Mouse (Mus musculus): ENCODE data around the gene Zc3h10. TPM values are rescaled to one million over a fixed set of nuclear protein-coding genes. Genes with fewer than 3 reads are reported as not detected.
"Not testable (repeated sequence)": the region's sequence is repeated elsewhere in the genome, so short reads cannot be mapped to it uniquely, and the experiment has no call there.

Zc3h10 gene
- polyA plus RNA-seq, 2 experiments, result 4.0 to 4.3 TPM

DNA sequence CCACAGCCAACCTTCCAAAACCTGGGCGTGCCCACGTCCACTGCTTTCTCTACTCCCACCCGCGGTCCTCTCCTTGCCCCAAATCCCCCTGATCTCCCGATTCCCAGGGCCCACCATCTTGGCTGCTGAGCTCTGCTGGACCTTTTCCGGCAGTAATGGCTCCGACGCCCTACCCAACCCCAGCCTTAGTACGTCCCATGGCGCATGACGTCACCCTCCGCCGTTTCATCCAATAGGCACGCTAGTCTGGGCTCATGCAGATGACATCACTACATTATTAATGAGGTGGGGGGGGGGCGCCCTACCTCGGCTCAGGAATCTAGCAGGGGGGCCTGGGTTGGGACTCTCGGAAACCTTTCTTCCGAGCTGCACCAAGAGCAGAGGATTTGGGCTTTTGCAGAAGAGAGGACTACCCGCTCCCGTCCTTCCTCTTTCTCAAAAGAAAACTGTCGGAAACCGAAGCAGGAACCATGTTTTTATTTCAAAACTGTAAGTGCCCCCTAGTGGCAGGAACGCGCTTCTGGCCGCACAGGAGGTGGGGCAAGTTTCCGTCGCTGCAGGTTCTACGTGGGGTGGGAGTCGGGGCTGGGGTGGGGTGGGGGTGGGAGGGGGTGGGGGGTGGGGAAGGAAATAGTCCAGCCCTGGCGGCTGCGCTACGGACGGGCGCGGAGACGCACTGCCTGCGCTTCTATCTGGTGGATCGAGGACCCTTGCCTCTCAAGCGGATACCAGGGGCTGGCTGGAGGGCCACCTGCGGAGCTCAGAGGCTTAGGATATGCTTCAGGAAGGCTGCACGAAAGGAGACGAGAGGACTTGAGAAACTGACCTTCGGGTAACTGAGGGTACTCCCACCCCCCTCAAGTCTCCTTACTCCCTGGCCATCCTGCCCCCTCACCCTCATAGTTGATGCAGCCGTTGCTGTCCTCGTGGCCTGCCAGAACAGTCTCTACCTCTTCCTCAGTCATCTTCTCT is 53.6 kb downstream of the Zc3h10 start, which contains the start of gene Myl6:
Gene Myl6 (minus strand): TSS at position 451 of the 972 bp plus-strand sequence.
- Histone ChIP-seq H3K36me3 (replicated peaks; ENCODE audit: control insufficient read depth, insufficient read depth, low read depth) (peaks cover 23% of the 10 kb centered on the region), H3K27me3 (ENCODE audit: control insufficient read depth, insufficient read depth, low read length) (no peaks in the 10 kb centered on the region), H3K4me3 (ENCODE audit: insufficient read depth in 1 of 2, low read depth in 2 of 2, low read length in 2 of 2) (peak within 1 kb of the TSS; percentile 92 to 99), H3K4me2 (ENCODE audit: low read depth) (peak within 1 kb of the TSS; percentile 68), H3K9me3 (ENCODE audit: control insufficient read depth, low read length) (no peaks in the 10 kb centered on the region), H3K4me1 (replicated peaks; ENCODE audit: control insufficient read depth in 2 of 2, insufficient read depth in 2 of 2, low read length in 1 of 2) (peaks cover 16 to 30% of the 10 kb centered on the region in 2 experiments), H3K27ac (peak within 1 kb of the TSS; percentile 88), H3K9ac (replicated peaks) (peak within 1 kb of the TSS; percentile 96)
- ATAC-seq (ENCODE audit: insufficient read depth), result peak; percentile 87
- WGBS (ENCODE audit: insufficient replicate concordance), result under 1% methylated on average over 45 of the region's 45 CpGs
- peak; percentile 83 for TF ChIP-seq CTCF (IDR thresholded peaks at IDR 0.05; ENCODE audit: low read depth)
- TF ChIP-seq EP300 (IDR thresholded peaks at IDR 0.05; ENCODE audit: low read depth), result no peak
- DNase-seq (ENCODE audit: low read depth in 3 of 3, low spot score in 3 of 3), result peak; percentile 96 to 98 (median 97)

DNA sequence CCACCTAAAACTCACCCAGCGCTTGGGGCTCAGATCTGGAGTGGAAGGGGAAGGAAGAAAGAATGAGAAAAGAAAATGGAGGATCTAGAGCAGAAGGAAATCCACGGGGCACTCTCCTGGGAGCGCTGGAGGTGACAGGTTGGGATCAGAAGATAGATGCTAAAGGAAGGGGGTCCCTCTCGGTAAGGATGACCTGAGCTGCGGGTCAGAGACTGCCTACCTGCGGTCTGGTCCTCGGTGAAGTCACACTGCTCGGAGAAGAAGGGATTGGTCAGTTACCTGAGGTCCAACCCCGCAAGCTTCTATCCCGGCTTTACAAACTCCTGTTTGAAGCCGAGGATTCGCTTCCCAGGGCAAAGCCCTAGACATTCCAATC is 54.3 kb downstream of the Zc3h10 start:
- Histone ChIP-seq H3K27me3 (ENCODE audit: control insufficient read depth, insufficient read depth, low read length) (no peaks in the 10 kb centered on the region), H3K4me2 (ENCODE audit: low read depth) (peak overlapping the region; percentile 68), H3K9ac (replicated peaks) (peak overlapping the region; percentile 96), H3K4me3 (ENCODE audit: insufficient read depth in 1 of 2, low read depth in 2 of 2, low read length in 2 of 2) (peak overlapping the region; percentile 92 to 99), H3K4me1 (replicated peaks; ENCODE audit: control insufficient read depth in 2 of 2, insufficient read depth in 2 of 2, low read length in 1 of 2) (peaks cover 16 to 29% of the 10 kb centered on the region in 2 experiments), H3K36me3 (replicated peaks; ENCODE audit: control insufficient read depth, insufficient read depth, low read depth) (peaks cover 26% of the 10 kb centered on the region), H3K9me3 (ENCODE audit: control insufficient read depth, low read length) (no peaks in the 10 kb centered on the region), H3K27ac (peak overlapping the region; percentile 88)
- TF ChIP-seq EP300 (IDR thresholded peaks at IDR 0.05; ENCODE audit: low read depth) (no peak), CTCF (IDR thresholded peaks at IDR 0.05; ENCODE audit: low read depth) (no peak)
- WGBS (ENCODE audit: insufficient replicate concordance), result under 1% methylated on average over 12 of the region's 12 CpGs
- DNase-seq (ENCODE audit: low read depth in 3 of 3, low spot score in 3 of 3), result no peak
- ATAC-seq (ENCODE audit: insufficient read depth), result peak; percentile 53

DNA sequence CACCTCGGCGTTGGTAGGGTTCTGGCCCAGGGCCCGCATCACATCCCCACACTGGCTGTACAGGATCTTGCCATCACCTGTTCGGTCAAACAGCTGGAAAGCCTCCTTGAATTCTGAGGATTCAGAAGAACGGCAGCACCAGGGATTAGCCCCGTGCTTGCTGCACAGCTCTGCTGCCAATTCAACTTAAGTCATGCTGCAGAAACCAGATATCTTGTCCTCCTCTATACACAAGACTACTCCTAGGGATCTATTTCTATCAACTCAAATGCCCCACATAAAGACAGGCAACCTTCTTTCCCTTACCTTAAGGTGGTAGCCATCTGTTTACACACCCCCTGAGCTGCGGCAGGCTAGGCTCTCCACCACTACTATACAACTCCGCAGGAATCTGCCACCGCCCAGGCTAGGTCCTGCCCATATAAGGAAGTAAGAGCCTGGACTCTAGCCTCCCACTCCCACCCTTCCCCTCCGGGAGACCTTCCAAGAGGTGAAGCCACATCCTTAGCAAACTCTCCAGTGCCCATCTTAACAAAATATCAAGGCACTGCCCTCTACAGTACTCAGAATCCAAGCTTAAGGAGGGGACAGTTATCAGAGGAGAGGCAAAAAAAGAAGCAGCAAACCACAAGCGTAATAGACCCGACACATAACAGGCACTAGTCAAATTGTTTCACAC is 54.8 kb downstream of the Zc3h10 start:
- DNase-seq (ENCODE audit: low read depth in 3 of 3, low spot score in 3 of 3) (peak in 2 of 3 experiments; percentile 39 to 40), ATAC-seq (ENCODE audit: insufficient read depth) (peak; percentile 47)
- Histone ChIP-seq H3K36me3 (replicated peaks; ENCODE audit: control insufficient read depth, insufficient read depth, low read depth) (peaks cover 29% of the 10 kb centered on the region), H3K4me2 (ENCODE audit: low read depth) (peak overlapping the region; percentile 68), H3K4me1 (replicated peaks; ENCODE audit: control insufficient read depth in 2 of 2, insufficient read depth in 2 of 2, low read length in 1 of 2) (peaks cover 13 to 27% of the 10 kb centered on the region in 2 experiments), H3K4me3 (ENCODE audit: insufficient read depth in 1 of 2, low read depth in 2 of 2, low read length in 2 of 2) (peak overlapping the region; percentile 92 to 99), H3K27ac (peak overlapping the region; percentile 88), H3K27me3 (ENCODE audit: control insufficient read depth, insufficient read depth, low read length) (no peaks in the 10 kb centered on the region), H3K9me3 (ENCODE audit: control insufficient read depth, low read length) (no peaks in the 10 kb centered on the region), H3K9ac (replicated peaks) (peak overlapping the region; percentile 96)
- 22% methylated on average over 12 of the region's 12 CpGs for WGBS (ENCODE audit: insufficient replicate concordance)
- TF ChIP-seq CTCF (IDR thresholded peaks at IDR 0.05; ENCODE audit: low read depth) (no peak), EP300 (IDR thresholded peaks at IDR 0.05; ENCODE audit: low read depth) (no peak)

DNA sequence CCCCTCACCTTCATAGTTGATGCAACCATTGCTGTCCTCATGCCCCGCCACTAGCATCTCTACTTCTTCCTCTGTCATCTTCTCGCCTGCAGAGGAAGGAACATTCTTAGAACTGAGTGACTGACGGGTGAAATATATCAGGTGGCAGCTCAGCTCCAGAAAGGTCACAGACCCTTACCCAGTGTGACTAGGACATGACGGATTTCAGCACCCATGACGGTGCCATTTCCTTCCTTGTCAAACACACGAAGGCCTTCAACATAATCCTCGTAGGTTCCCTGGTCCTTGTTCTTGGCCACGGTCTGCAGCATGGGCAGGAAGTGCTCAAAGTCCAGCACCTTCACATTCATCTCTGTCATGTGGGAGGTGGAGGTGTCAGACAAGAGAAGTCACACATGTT is 55.5 kb downstream of the Zc3h10 start:
- Histone ChIP-seq H3K36me3 (replicated peaks; ENCODE audit: control insufficient read depth, insufficient read depth, low read depth) (peaks cover 36% of the 10 kb centered on the region), H3K4me3 (ENCODE audit: insufficient read depth in 1 of 2, low read depth in 2 of 2, low read length in 2 of 2) (peak overlapping the region; percentile 92 to 99), H3K4me1 (replicated peaks; ENCODE audit: control insufficient read depth in 2 of 2, insufficient read depth in 2 of 2, low read length in 1 of 2) (peaks cover 13 to 27% of the 10 kb centered on the region in 2 experiments), H3K9ac (replicated peaks) (peak overlapping the region; percentile 96), H3K4me2 (ENCODE audit: low read depth) (peak overlapping the region; percentile 68)
- ATAC-seq (ENCODE audit: insufficient read depth); H3K27me3 ChIP-seq (ENCODE audit: control insufficient read depth, insufficient read depth, low read length); H3K9me3 ChIP-seq (ENCODE audit: control insufficient read depth, low read length); DNase-seq (ENCODE audit: low read depth in 3 of 3, low spot score in 3 of 3); H3K27ac ChIP-seq: not testable (repeated sequence)
- 45% methylated on average over 8 of the region's 8 CpGs for WGBS (ENCODE audit: insufficient replicate concordance)

Small RNA genes lying within 50 kb of the gene (microRNA-seq; reads per million reads assigned to microRNA genes)
- gene Gm47275, result not detected
- gene Mir6916, result not detected
- not detected for gene Mir6917

Other genes with a start within 250 kb of the Zc3h10 start
- gene Il23a, start 249.0 kb downstream of the Zc3h10 start, polyA plus RNA-seq (2012; rRNA removed), result 0.06 and 0.08 TPM in 2 replicates
- not detected in 2 replicates for gene Il23a, start 249.0 kb downstream of the Zc3h10 start, polyA plus RNA-seq (2014; fragmentation: Nextera tagmentation; extraction: Ambion mirVana)
- 11.5 and 13.3 TPM in 2 replicates for gene Pan2, start 244.4 kb downstream of the Zc3h10 start, polyA plus RNA-seq (2012; rRNA removed)
- 10.1 and 11.5 TPM in 2 replicates for gene Pan2, start 244.4 kb downstream of the Zc3h10 start, polyA plus RNA-seq (2014; fragmentation: Nextera tagmentation; extraction: Ambion mirVana)
- 23.8 and 38.8 TPM in 2 replicates for gene Cnpy2, start 225.3 kb downstream of the Zc3h10 start, polyA plus RNA-seq (2012; rRNA removed)
- gene Cnpy2, start 225.3 kb downstream of the Zc3h10 start, polyA plus RNA-seq (2014; fragmentation: Nextera tagmentation; extraction: Ambion mirVana), result 92.7 and 98.3 TPM in 2 replicates
- 71.6 and 80.5 TPM in 2 replicates for gene Cs, start 210.0 kb downstream of the Zc3h10 start, polyA plus RNA-seq (2012; rRNA removed)
- 117 and 126 TPM in 2 replicates for gene Cs, start 210.0 kb downstream of the Zc3h10 start, polyA plus RNA-seq (2014; fragmentation: Nextera tagmentation; extraction: Ambion mirVana)
- 6.5 and 7.7 TPM in 2 replicates for gene Coq10a, start 178.8 kb downstream of the Zc3h10 start, polyA plus RNA-seq (2012; rRNA removed)
- gene Coq10a, start 178.8 kb downstream of the Zc3h10 start, polyA plus RNA-seq (2014; fragmentation: Nextera tagmentation; extraction: Ambion mirVana), result 4.7 and 5.0 TPM in 2 replicates
- 7.4 and 7.7 TPM in 2 replicates for gene Ankrd52, start 170.7 kb downstream of the Zc3h10 start, polyA plus RNA-seq (2012; rRNA removed)
- 4.3 and 5.5 TPM in 2 replicates for gene Ankrd52, start 170.7 kb downstream of the Zc3h10 start, polyA plus RNA-seq (2014; fragmentation: Nextera tagmentation; extraction: Ambion mirVana)
- gene Slc39a5, start 146.5 kb downstream of the Zc3h10 start, polyA plus RNA-seq (2012; rRNA removed), result 33.0 and 40.8 TPM in 2 replicates
- gene Slc39a5, start 146.5 kb downstream of the Zc3h10 start, polyA plus RNA-seq (2014; fragmentation: Nextera tagmentation; extraction: Ambion mirVana), result 37.6 and 40.7 TPM in 2 replicates
- gene Nabp2, start 136.3 kb downstream of the Zc3h10 start, polyA plus RNA-seq (2012; rRNA removed), result 24.2 and 25.4 TPM in 2 replicates
- 45.4 and 48.7 TPM in 2 replicates for gene Nabp2, start 136.3 kb downstream of the Zc3h10 start, polyA plus RNA-seq (2014; fragmentation: Nextera tagmentation; extraction: Ambion mirVana)
- gene Rnf41, start 136.1 kb downstream of the Zc3h10 start, polyA plus RNA-seq (2012; rRNA removed), result 5.0 and 5.9 TPM in 2 replicates
- gene Rnf41, start 136.1 kb downstream of the Zc3h10 start, polyA plus RNA-seq (2014; fragmentation: Nextera tagmentation; extraction: Ambion mirVana), result 4.8 and 6.2 TPM in 2 replicates
- 23.2 and 29.8 TPM in 2 replicates for gene Smarcc2, start 88.5 kb downstream of the Zc3h10 start, polyA plus RNA-seq (2012; rRNA removed)
- gene Smarcc2, start 88.5 kb downstream of the Zc3h10 start, polyA plus RNA-seq (2014; fragmentation: Nextera tagmentation; extraction: Ambion mirVana), result 27.7 and 32.8 TPM in 2 replicates
- gene Myl6, start 53.6 kb downstream of the Zc3h10 start, polyA plus RNA-seq (2012; rRNA removed), result 429 and 654 TPM in 2 replicates
- gene Myl6, start 53.6 kb downstream of the Zc3h10 start, polyA plus RNA-seq (2014; fragmentation: Nextera tagmentation; extraction: Ambion mirVana), result 490 and 506 TPM in 2 replicates
- gene Myl6b, start 49.1 kb downstream of the Zc3h10 start, polyA plus RNA-seq (2012; rRNA removed), result 1.2 and 1.5 TPM in 2 replicates
- gene Myl6b, start 49.1 kb downstream of the Zc3h10 start, polyA plus RNA-seq (2014; fragmentation: Nextera tagmentation; extraction: Ambion mirVana), result 0.72 and 1.3 TPM in 2 replicates
- 9.4 and 10.3 TPM in 2 replicates for gene Esyt1, start 21.9 kb downstream of the Zc3h10 start, polyA plus RNA-seq (2012; rRNA removed)
- gene Esyt1, start 21.9 kb downstream of the Zc3h10 start, polyA plus RNA-seq (2014; fragmentation: Nextera tagmentation; extraction: Ambion mirVana), result 7.0 and 7.8 TPM in 2 replicates
- gene Rpl41, start 1.5 kb upstream of the Zc3h10 start, polyA plus RNA-seq (2012; rRNA removed), result 1,053 and 2,546 TPM in 2 replicates
- 3,181 and 3,454 TPM in 2 replicates for gene Rpl41, start 1.5 kb upstream of the Zc3h10 start, polyA plus RNA-seq (2014; fragmentation: Nextera tagmentation; extraction: Ambion mirVana)
- 57.6 and 113 TPM in 2 replicates for gene Pa2g4, start 18.2 kb upstream of the Zc3h10 start, polyA plus RNA-seq (2012; rRNA removed)
- gene Pa2g4, start 18.2 kb upstream of the Zc3h10 start, polyA plus RNA-seq (2014; fragmentation: Nextera tagmentation; extraction: Ambion mirVana), result 163 and 172 TPM in 2 replicates
- gene Erbb3, start 41.9 kb upstream of the Zc3h10 start, polyA plus RNA-seq (2012; rRNA removed), result 1.3 and 1.4 TPM in 2 replicates
- gene Erbb3, start 41.9 kb upstream of the Zc3h10 start, polyA plus RNA-seq (2014; fragmentation: Nextera tagmentation; extraction: Ambion mirVana), result 1.1 and 1.5 TPM in 2 replicates
- 867 and 921 TPM in 2 replicates for gene Rps26, start 79.0 kb upstream of the Zc3h10 start, polyA plus RNA-seq (2012; rRNA removed)
- gene Rps26, start 79.0 kb upstream of the Zc3h10 start, polyA plus RNA-seq (2014; fragmentation: Nextera tagmentation; extraction: Ambion mirVana), result 643 and 646 TPM in 2 replicates
- 0.13 and 0.18 TPM in 2 replicates for gene Ikzf4, start 98.2 kb upstream of the Zc3h10 start, polyA plus RNA-seq (2012; rRNA removed)
- 0.05 TPM in 1 of 2 replicates, not detected in the other for gene Ikzf4, start 98.2 kb upstream of the Zc3h10 start, polyA plus RNA-seq (2014; fragmentation: Nextera tagmentation; extraction: Ambion mirVana)
- 8.1 and 8.6 TPM in 2 replicates for gene Suox, start 126.3 kb upstream of the Zc3h10 start, polyA plus RNA-seq (2012; rRNA removed)
- 7.6 and 9.9 TPM in 2 replicates for gene Suox, start 126.3 kb upstream of the Zc3h10 start, polyA plus RNA-seq (2014; fragmentation: Nextera tagmentation; extraction: Ambion mirVana)
- gene Rab5b, start 148.5 kb upstream of the Zc3h10 start, polyA plus RNA-seq (2012; rRNA removed), result 17.8 and 19.3 TPM in 2 replicates
- gene Rab5b, start 148.5 kb upstream of the Zc3h10 start, polyA plus RNA-seq (2014; fragmentation: Nextera tagmentation; extraction: Ambion mirVana), result 24.5 and 26.2 TPM in 2 replicates
- 0.27 and 0.31 TPM in 2 replicates for gene Pmel, start 156.4 kb upstream of the Zc3h10 start, polyA plus RNA-seq (2012; rRNA removed)
- 0.20 and 0.50 TPM in 2 replicates for gene Pmel, start 156.4 kb upstream of the Zc3h10 start, polyA plus RNA-seq (2014; fragmentation: Nextera tagmentation; extraction: Ambion mirVana)
- 38.8 and 40.7 TPM in 2 replicates for gene Cdk2, start 157.3 kb upstream of the Zc3h10 start, polyA plus RNA-seq (2012; rRNA removed)
- gene Cdk2, start 157.3 kb upstream of the Zc3h10 start, polyA plus RNA-seq (2014; fragmentation: Nextera tagmentation; extraction: Ambion mirVana), result 51.8 and 56.6 TPM in 2 replicates
- 1.4 and 1.6 TPM in 2 replicates for gene Dgka, start 197.1 kb upstream of the Zc3h10 start, polyA plus RNA-seq (2012; rRNA removed)
- gene Dgka, start 197.1 kb upstream of the Zc3h10 start, polyA plus RNA-seq (2014; fragmentation: Nextera tagmentation; extraction: Ambion mirVana), result 2.0 and 2.1 TPM in 2 replicates
- gene Pym1, start 200.1 kb upstream of the Zc3h10 start, polyA plus RNA-seq (2012; rRNA removed), result 14.2 and 19.5 TPM in 2 replicates
- gene Pym1, start 200.1 kb upstream of the Zc3h10 start, polyA plus RNA-seq (2014; fragmentation: Nextera tagmentation; extraction: Ambion mirVana), result 12.4 and 15.3 TPM in 2 replicates
- gene Mmp19, start 243.1 kb upstream of the Zc3h10 start, polyA plus RNA-seq (2012; rRNA removed), result 8.0 and 9.5 TPM in 2 replicates
- gene Mmp19, start 243.1 kb upstream of the Zc3h10 start, polyA plus RNA-seq (2014; fragmentation: Nextera tagmentation; extraction: Ambion mirVana), result 8.3 and 8.9 TPM in 2 replicates